Mouse (Mus musculus): ENCODE measurements around the gene Disp3. TPM values are rescaled to one million over a fixed set of nuclear protein-coding genes. Genes with fewer than 3 reads are reported as not detected.

The Disp3 gene
- polyA plus RNA-seq, 1 experiment from 2014 or later, result 0.03 TPM

- Histone ChIP-seq H3K36me3 (ENCODE audit: control insufficient read depth, insufficient read depth) (no peaks in the 10 kb centered on the region), H3K9ac (ENCODE audit: low read length) (no peak overlapping the region), H3K27ac (ENCODE audit: low read length) (no peak overlapping the region), H3K27me3 (ENCODE audit: control insufficient read depth, insufficient read depth, low read length) (peaks cover 22% of the 10 kb centered on the region), H3K9me3 (replicated peaks; ENCODE audit: control insufficient read depth, low read length) (no peaks in the 10 kb centered on the region), H3K4me3 (ENCODE audit: low read length) (no peak overlapping the region), H3K4me1 (ENCODE audit: control insufficient read depth, insufficient read depth, low read length) (no peaks in the 10 kb centered on the region), H3K4me2 (ENCODE audit: low read depth, low read length) (no peak overlapping the region)
- WGBS, result 26% methylated on average over 4 of the region's 4 CpGs
- ATAC-seq (replicated peaks; ENCODE audit: extremely low read depth, insufficient read depth, low FRiP score), result no peak
These were observed 10.8 kb downstream of the Disp3 start for GRCm38 (mm10) chr4:148276816-148277491.

GRCm38 (mm10) chr4:148274671-148275070 is 13.1 kb downstream of the Disp3 start:
- no peaks in the 10 kb centered on the region for H3K9me3 ChIP-seq (replicated peaks; ENCODE audit: control insufficient read depth, low read length)
- no peak overlapping the region for H3K4me2 ChIP-seq (ENCODE audit: low read depth, low read length)
- no peaks in the 10 kb centered on the region for H3K36me3 ChIP-seq (ENCODE audit: control insufficient read depth, insufficient read depth)
- ATAC-seq (replicated peaks; ENCODE audit: extremely low read depth, insufficient read depth, low FRiP score), result no peak
- no peak overlapping the region for H3K4me3 ChIP-seq (ENCODE audit: low read length)
- WGBS, result 39% methylated on average over 3 of the region's 3 CpGs
- H3K4me1 ChIP-seq (ENCODE audit: control insufficient read depth, insufficient read depth, low read length), result no peaks in the 10 kb centered on the region
- H3K27me3 ChIP-seq (ENCODE audit: control insufficient read depth, insufficient read depth, low read length), result peaks cover 44% of the 10 kb centered on the region
- H3K27ac ChIP-seq (ENCODE audit: low read length), result no peak overlapping the region
- H3K9ac ChIP-seq (ENCODE audit: low read length), result no peak overlapping the region

- no peak overlapping the region for H3K4me2 ChIP-seq (ENCODE audit: low read depth, low read length)
- WGBS, result 8% methylated on average over 2 of the region's 2 CpGs
- H3K27ac ChIP-seq (ENCODE audit: low read length), result no peak overlapping the region
- no peaks in the 10 kb centered on the region for H3K9me3 ChIP-seq (replicated peaks; ENCODE audit: control insufficient read depth, low read length)
- no peak overlapping the region for H3K4me3 ChIP-seq (ENCODE audit: low read length)
- H3K9ac ChIP-seq (ENCODE audit: low read length), result no peak overlapping the region
- peaks cover 44% of the 10 kb centered on the region for H3K27me3 ChIP-seq (ENCODE audit: control insufficient read depth, insufficient read depth, low read length)
- ATAC-seq (replicated peaks; ENCODE audit: extremely low read depth, insufficient read depth, low FRiP score), result no peak
- no peaks in the 10 kb centered on the region for H3K4me1 ChIP-seq (ENCODE audit: control insufficient read depth, insufficient read depth, low read length)
- H3K36me3 ChIP-seq (ENCODE audit: control insufficient read depth, insufficient read depth), result no peaks in the 10 kb centered on the region
These were observed 14.5 kb downstream of the Disp3 start for GRCm38 (mm10) chr4:148273229-148273628.

GRCm38 (mm10) chr4:148271656-148272055 is 16.1 kb downstream of the Disp3 start:
- H3K4me1 ChIP-seq (ENCODE audit: control insufficient read depth, insufficient read depth, low read length), result no peaks in the 10 kb centered on the region
- no peak overlapping the region for H3K27ac ChIP-seq (ENCODE audit: low read length)
- no peak overlapping the region for H3K9ac ChIP-seq (ENCODE audit: low read length)
- peaks cover 44% of the 10 kb centered on the region for H3K27me3 ChIP-seq (ENCODE audit: control insufficient read depth, insufficient read depth, low read length)
- no peaks in the 10 kb centered on the region for H3K36me3 ChIP-seq (ENCODE audit: control insufficient read depth, insufficient read depth)
- H3K4me2 ChIP-seq (ENCODE audit: low read depth, low read length), result no peak overlapping the region
- 6% methylated on average over 39 of the region's 39 CpGs for WGBS
- no peaks in the 10 kb centered on the region; the same call in 1 of the 2 replicates for H3K9me3 ChIP-seq (replicated peaks; ENCODE audit: control insufficient read depth, low read length)
- no peak overlapping the region for H3K4me3 ChIP-seq (ENCODE audit: low read length)
- no peak for ATAC-seq (replicated peaks; ENCODE audit: extremely low read depth, insufficient read depth, low FRiP score)

GRCm38 (mm10) chr4:148266973-148267507 is 20.7 kb downstream of the Disp3 start:
- Histone ChIP-seq H3K36me3 (ENCODE audit: control insufficient read depth, insufficient read depth) (no peaks in the 10 kb centered on the region), H3K4me2 (ENCODE audit: low read depth, low read length) (no peak overlapping the region), H3K9ac (ENCODE audit: low read length) (no peak overlapping the region), H3K27me3 (ENCODE audit: control insufficient read depth, insufficient read depth, low read length) (peaks cover 22% of the 10 kb centered on the region), H3K27ac (ENCODE audit: low read length) (no peak overlapping the region), H3K9me3 (replicated peaks; ENCODE audit: control insufficient read depth, low read length) (peaks cover 2% of the 10 kb centered on the region; the same call in 1 of the 2 replicates), H3K4me1 (ENCODE audit: control insufficient read depth, insufficient read depth, low read length) (no peaks in the 10 kb centered on the region), H3K4me3 (ENCODE audit: low read length) (no peak overlapping the region)
- WGBS, result 79% methylated on average over 6 of the region's 6 CpGs
- ATAC-seq (replicated peaks; ENCODE audit: extremely low read depth, insufficient read depth, low FRiP score), result no peak

- Histone ChIP-seq H3K4me3 (ENCODE audit: low read length) (no peak overlapping the region), H3K4me1 (ENCODE audit: control insufficient read depth, insufficient read depth, low read length) (no peaks in the 10 kb centered on the region), H3K27ac (ENCODE audit: low read length) (no peak overlapping the region), H3K9ac (ENCODE audit: low read length) (no peak overlapping the region), H3K4me2 (ENCODE audit: low read depth, low read length) (no peak overlapping the region), H3K27me3 (ENCODE audit: control insufficient read depth, insufficient read depth, low read length) (no peaks in the 10 kb centered on the region), H3K36me3 (ENCODE audit: control insufficient read depth, insufficient read depth) (no peaks in the 10 kb centered on the region), H3K9me3 (replicated peaks; ENCODE audit: control insufficient read depth, low read length) (no peaks in the 10 kb centered on the region)
- no peak for ATAC-seq (replicated peaks; ENCODE audit: extremely low read depth, insufficient read depth, low FRiP score)
- WGBS, result 87% methylated on average over 4 of the region's 4 CpGs
These were observed 27.8 kb downstream of the Disp3 start for GRCm38 (mm10) chr4:148259941-148260340.

- ATAC-seq (replicated peaks; ENCODE audit: extremely low read depth, insufficient read depth, low FRiP score), result no peak
- Histone ChIP-seq H3K4me2 (ENCODE audit: low read depth, low read length) (no peak overlapping the region), H3K9me3 (replicated peaks; ENCODE audit: control insufficient read depth, low read length) (peaks cover 8% of the 10 kb centered on the region), H3K9ac (ENCODE audit: low read length) (no peak overlapping the region), H3K27ac (ENCODE audit: low read length) (no peak overlapping the region), H3K4me3 (ENCODE audit: low read length) (no peak overlapping the region), H3K36me3 (ENCODE audit: control insufficient read depth, insufficient read depth) (no peaks in the 10 kb centered on the region), H3K27me3 (ENCODE audit: control insufficient read depth, insufficient read depth, low read length) (no peaks in the 10 kb centered on the region), H3K4me1 (ENCODE audit: control insufficient read depth, insufficient read depth, low read length) (no peaks in the 10 kb centered on the region)
- WGBS, result 30% methylated on average over 10 of the region's 10 CpGs
These were observed 38.4 kb downstream of the Disp3 start for GRCm38 (mm10) chr4:148249341-148249740.

GRCm38 (mm10) chr4:148240387-148240786 is 47.4 kb downstream of the Disp3 start:
- ATAC-seq (replicated peaks; ENCODE audit: extremely low read depth, insufficient read depth, low FRiP score), result no peak
- Histone ChIP-seq H3K36me3 (ENCODE audit: control insufficient read depth, insufficient read depth) (no peaks in the 10 kb centered on the region), H3K27ac (ENCODE audit: low read length) (no peak overlapping the region), H3K4me2 (ENCODE audit: low read depth, low read length) (no peak overlapping the region), H3K9me3 (replicated peaks; ENCODE audit: control insufficient read depth, low read length) (peaks cover under 1% of the 10 kb centered on the region), H3K9ac (ENCODE audit: low read length) (no peak overlapping the region), H3K4me1 (ENCODE audit: control insufficient read depth, insufficient read depth, low read length) (no peaks in the 10 kb centered on the region), H3K4me3 (ENCODE audit: low read length) (no peak overlapping the region), H3K27me3 (ENCODE audit: control insufficient read depth, insufficient read depth, low read length) (no peaks in the 10 kb centered on the region)
- WGBS, result 82% methylated on average over 9 of the region's 9 CpGs

GRCm38 (mm10) chr4:148239474-148240130 is 48.2 kb downstream of the Disp3 start:
- H3K4me2 ChIP-seq (ENCODE audit: low read depth, low read length), result no peak overlapping the region
- no peak for ATAC-seq (replicated peaks; ENCODE audit: extremely low read depth, insufficient read depth, low FRiP score)
- 82% methylated on average over 10 of the region's 10 CpGs for WGBS

More at GRCm38 (mm10) chr4:148239474-148240130, 48.2 kb downstream of the Disp3 start:
- H3K9ac ChIP-seq (ENCODE audit: low read length), result no peak overlapping the region
- no peaks in the 10 kb centered on the region for H3K27me3 ChIP-seq (ENCODE audit: control insufficient read depth, insufficient read depth, low read length)
- no peaks in the 10 kb centered on the region for H3K9me3 ChIP-seq (replicated peaks; ENCODE audit: control insufficient read depth, low read length)
- no peak overlapping the region for H3K4me3 ChIP-seq (ENCODE audit: low read length)
- H3K27ac ChIP-seq (ENCODE audit: low read length), result no peak overlapping the region
- H3K36me3 ChIP-seq (ENCODE audit: control insufficient read depth, insufficient read depth), result no peaks in the 10 kb centered on the region
- H3K4me1 ChIP-seq (ENCODE audit: control insufficient read depth, insufficient read depth, low read length), result no peaks in the 10 kb centered on the region
